Mouse (Mus musculus) heart, adult 2 months (tissue): ENCODE measurements around the gene Ism2.

Experiments used
- CTCF ChIP-seq: fragments of 200-600 bp; IDR thresholded peaks from 2 replicates; pipeline ENCODE4 v1.8.1; 2022; ENCODE audit warnings: antibody characterized with exemption, mild to moderate bottlenecking, moderate library complexity
- EP300 ChIP-seq: fragments of 200-500 bp; IDR thresholded peaks from 2 replicates; pipeline ENCODE4 v1.6.1; 2011; ENCODE audit warnings: low read depth, low read length, control low read depth; ENCODE audit not compliant: insufficient read depth

DNA sequence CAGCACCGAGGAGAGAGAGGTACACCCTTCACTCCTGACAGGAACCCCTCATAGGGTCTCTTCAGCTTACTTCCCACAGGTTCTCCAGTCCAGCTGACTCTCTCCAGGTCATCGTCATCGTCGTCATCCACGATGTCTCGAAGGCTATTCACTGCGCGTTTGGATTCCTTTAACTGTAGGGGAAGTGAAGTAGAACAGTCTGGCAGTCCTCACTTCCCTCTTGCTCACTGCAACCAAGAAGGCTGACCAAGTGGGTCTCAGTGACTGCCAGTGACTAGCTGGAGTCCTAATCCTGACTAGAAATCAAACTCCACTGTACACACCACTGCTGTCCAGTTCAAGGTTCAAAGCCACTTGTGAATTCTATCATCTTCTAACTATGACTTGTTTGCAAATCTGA, 38.9 kb downstream of the Ism2 start:
- TF ChIP-seq CTCF (no peak), EP300 (no peak)
